Mouse (Mus musculus) C2C12 (cell line): Measurements from ENCODE around the gene Tpbg.

Source experiments
- CTCF ChIP-seq: IDR thresholded peaks from one replicate; pipeline ENCODE4 v1.5.1; 2011; ENCODE audit not compliant: control insufficient read depth, insufficient read depth, insufficient read length
- MAX ChIP-seq: IDR thresholded peaks from one replicate; pipeline ENCODE4 v1.6.1; 2011; ENCODE audit warnings: mild to moderate bottlenecking, control low read depth

DNA sequence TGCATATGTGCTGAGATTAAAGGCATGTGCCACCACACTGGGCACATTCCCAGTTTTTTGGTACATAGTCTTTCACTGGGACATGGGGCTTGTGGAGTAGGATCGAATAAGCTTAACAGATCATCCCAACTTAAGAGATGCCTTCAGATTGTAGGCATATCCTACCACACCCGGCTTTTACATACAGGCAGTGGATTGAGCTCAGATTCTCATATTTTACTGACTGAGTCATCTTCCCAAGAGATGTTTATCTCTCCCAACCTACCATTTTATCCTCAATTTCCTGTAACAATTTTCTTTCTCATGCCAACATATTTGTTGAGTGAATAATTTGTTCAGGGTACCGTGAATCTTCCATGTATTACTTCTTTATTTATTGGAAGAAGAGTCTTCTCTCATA, 32.9 kb upstream of the Tpbg start:
- TF ChIP-seq CTCF, result no peak
- peak; percentile 47 for TF ChIP-seq MAX
